Mouse (Mus musculus): Measurements from ENCODE around the gene Nek11. TPM values are rescaled to one million over a fixed set of nuclear protein-coding genes. Genes with fewer than 3 reads are reported as not detected.
"Not testable (repeated sequence)": the region's sequence is repeated elsewhere in the genome, so short reads cannot be mapped to it uniquely, and the experiment has no call there.

Gene Nek11
- total RNA-seq, 1 experiment from 2014 or later = not detected

DNA sequence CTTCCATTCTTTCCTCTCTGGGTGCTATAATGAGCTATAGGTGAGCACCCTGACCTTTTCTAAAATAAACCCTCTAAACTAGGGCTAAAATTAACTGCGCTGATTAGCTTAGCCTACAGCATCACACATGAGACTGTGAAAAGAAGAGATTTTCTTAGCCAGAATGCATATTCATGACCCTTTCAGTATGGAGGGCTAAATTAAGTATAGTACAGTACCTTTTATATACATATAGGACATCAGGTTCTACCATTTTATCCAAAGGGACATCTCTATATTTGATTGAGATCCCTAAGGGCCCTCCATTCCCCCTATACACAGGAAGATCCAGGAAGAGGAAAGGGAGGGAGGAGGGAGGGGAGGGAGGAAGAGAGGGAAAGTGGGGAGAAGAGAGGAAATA is 141.2 kb downstream of the Nek11 start:
- no peak for ATAC-seq (replicated peaks in 1 of 2; ENCODE audit: insufficient read depth in 1 of 2, low FRiP score in 2 of 2, low TSS enrichment in 1 of 2, low read depth in 1 of 2, poor library complexity in 2 of 2, severe bottlenecking in 2 of 2)

DNA sequence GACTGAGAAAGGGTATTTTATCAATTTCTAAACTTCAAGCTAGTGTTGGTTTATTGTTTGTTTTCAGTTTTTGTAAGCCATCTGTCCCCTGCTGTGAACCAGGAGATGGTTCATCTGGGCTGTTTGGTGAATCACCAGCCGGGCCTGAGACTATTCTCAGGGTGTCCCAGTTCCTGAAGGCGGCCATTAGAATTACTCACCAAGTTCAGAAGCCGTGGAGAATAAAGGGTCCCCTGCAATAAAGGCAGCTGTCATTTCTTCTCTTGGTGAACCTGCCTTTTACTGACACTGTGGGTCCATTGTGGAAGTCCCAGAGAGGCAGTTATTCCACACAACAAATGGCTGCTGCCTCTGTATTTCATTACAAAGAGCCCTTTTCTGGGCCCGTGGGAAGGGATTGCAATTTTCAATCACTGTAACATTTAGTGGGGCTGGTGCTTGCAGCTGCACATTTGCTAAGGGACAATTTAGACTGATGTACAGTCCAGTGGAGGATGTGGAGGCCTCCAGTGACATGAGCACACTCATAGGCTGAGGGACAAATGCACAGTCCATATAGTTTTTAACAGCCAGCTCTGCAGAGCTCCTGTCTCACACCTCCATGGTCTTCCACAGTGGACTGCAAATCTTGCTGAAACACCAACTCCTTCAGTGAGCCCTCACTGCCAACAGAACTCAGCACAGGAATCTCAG is 142.8 kb downstream of the Nek11 start:
- ATAC-seq (replicated peaks in 1 of 2; ENCODE audit: insufficient read depth in 1 of 2, low FRiP score in 2 of 2, low TSS enrichment in 1 of 2, low read depth in 1 of 2, poor library complexity in 2 of 2, severe bottlenecking in 2 of 2) = no peak

DNA sequence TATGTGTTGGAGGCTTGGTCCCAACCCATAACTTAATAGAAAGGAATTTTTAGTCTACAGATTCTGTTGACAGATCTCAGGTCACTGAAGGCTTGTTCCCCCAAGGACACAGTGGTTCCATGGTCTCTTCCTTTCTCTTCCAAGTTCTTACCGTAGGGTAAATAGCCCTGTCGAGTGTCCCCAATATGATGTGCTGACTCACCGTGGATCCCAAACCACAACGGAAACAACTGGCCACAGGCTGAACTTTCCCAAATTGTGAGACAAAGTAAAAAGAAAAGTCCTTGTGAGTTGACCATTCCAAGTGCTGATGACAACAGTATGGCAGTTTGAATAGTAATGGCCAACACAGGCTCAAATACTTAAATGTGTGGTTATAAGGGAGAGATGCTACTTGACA is 144.1 kb downstream of the Nek11 start:
- ATAC-seq (replicated peaks in 1 of 2; ENCODE audit: insufficient read depth in 1 of 2, low FRiP score in 2 of 2, low TSS enrichment in 1 of 2, low read depth in 1 of 2, poor library complexity in 2 of 2, severe bottlenecking in 2 of 2) = no peak

DNA sequence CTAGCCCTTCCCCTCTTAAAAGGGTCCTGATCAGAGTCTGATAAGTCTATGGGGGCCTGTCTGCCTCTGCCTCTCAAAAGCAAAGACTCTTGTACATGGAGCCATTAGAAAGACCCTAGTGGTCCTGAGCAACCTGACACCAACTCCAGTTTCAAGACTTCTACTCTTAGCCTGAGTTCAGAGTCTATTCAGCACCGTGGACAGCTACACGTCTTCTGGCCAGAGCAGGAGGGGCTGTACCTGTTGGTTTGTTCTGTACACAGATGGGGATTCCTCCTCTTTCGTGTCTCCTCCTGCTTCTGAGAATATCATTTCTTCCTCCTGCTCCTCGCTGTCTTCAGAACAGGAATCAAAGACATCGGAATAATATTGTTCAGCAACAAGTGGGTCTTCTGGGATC is 151.3 kb downstream of the Nek11 start:
- ATAC-seq (replicated peaks in 1 of 2; ENCODE audit: insufficient read depth in 1 of 2, low FRiP score in 2 of 2, low TSS enrichment in 1 of 2, low read depth in 1 of 2, poor library complexity in 2 of 2, severe bottlenecking in 2 of 2) = no peak

DNA sequence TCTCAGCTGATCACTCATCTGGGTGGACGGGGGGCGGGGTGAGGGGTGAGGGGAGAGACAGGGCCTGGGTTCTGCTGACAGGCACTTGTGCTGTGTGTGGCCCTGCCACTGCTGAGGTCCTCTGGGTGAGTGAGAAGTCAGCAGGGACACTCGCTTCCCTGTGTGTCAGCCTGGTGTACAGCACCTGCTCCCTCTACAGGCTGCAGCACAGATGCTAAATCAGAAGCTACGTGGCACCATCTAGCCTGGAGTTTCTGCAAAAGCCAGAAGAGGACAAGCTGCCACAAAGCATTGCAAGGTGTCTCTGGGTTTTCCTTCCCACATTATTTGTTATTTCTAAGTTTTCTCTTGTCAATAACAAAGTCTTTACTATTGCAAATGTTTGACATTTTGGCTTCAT is 180.9 kb downstream of the Nek11 start:
- no peak for ATAC-seq (replicated peaks in 1 of 2; ENCODE audit: insufficient read depth in 1 of 2, low FRiP score in 2 of 2, low TSS enrichment in 1 of 2, low read depth in 1 of 2, poor library complexity in 2 of 2, severe bottlenecking in 2 of 2)

DNA sequence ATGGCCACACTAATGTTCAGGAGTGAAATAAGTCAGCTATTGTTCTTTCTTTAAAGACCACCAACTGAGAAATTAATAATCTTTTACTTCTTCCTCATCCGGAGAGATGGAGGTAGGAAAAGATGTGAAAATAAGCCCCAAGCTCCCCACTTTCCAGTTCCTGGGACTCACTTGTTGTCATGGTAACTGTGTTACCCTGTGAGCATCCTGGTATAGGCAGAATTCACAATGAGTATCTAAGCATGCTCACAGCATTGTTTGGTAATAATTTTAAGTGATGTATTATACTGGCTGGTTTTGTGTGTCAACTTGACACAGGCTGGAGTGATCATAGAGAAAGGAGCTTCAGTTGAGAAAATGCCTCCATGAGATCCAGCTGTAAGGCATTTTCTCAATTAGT is 195.0 kb downstream of the Nek11 start:
- ATAC-seq (replicated peaks in 1 of 2; ENCODE audit: insufficient read depth in 1 of 2, low FRiP score in 2 of 2, low TSS enrichment in 1 of 2, low read depth in 1 of 2, poor library complexity in 2 of 2, severe bottlenecking in 2 of 2) = no peak

DNA sequence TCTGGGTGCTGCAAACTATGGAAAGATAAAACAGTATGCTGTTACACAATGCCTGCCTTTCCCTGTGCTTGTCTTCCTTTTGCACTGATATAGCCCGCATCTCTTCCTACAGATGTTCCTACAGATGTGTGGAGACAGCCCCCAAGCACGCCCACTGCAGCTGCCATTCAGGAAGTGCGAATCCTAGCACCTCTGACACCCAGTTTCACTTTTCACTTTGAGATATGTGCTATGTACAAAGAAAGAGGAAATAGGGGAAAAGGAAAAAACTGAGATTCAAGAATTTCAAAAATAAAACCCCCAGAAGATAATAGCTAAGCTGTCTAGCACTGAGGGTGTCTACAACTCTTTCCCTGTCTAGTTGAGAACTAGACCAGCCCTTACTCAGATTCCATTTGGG is 208.6 kb downstream of the Nek11 start:
- no peak for ATAC-seq (replicated peaks in 1 of 2; ENCODE audit: insufficient read depth in 1 of 2, low FRiP score in 2 of 2, low TSS enrichment in 1 of 2, low read depth in 1 of 2, poor library complexity in 2 of 2, severe bottlenecking in 2 of 2)

DNA sequence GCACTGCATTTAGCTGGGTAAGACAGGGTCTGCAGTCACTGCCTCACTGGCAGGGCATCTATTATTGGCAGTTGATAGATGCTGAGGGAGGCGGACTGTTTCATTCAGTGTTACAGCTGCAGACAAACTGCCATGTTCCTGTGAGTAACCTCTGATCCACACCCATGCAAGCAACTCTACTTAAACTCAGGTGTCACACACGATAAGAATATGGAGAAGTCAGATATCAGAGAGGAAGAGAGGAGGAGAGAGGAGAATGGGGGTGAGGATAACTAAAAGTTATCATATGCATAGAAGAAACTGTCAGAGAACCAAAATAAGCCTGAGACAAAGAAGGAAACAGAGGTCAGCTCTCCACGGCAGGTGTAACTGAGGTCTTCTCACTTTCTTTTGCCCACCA is 212.9 kb downstream of the Nek11 start:
- ATAC-seq (replicated peaks in 1 of 2; ENCODE audit: insufficient read depth in 1 of 2, low FRiP score in 2 of 2, low TSS enrichment in 1 of 2, low read depth in 1 of 2, poor library complexity in 2 of 2, severe bottlenecking in 2 of 2) = no peak

DNA sequence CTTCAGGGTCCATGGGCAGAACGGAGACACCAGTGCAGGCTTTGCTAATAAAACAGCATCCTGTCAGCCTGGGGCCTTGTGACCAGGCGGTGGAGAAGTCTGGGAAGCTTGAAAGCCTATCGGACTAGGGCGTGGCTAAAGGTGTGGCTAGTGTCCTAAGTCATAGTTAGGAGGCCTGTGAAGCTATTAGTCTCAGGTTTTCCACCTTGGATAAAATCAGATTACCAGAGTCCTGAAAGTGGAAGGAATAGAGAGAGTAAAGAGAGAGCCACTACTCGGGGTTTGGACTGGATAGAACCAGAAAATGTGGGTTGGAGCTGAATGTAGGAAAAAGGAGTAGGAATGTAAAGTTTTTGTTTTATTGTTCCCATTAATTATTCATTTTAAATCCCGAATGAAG is 250.3 kb downstream of the Nek11 start, which contains the start of gene 1700080E11Rik:
Gene 1700080E11Rik (minus strand): TSS at position 101 of the 400 bp plus-strand sequence.
- ATAC-seq (replicated peaks in 1 of 2; ENCODE audit: insufficient read depth in 1 of 2, low FRiP score in 2 of 2, low TSS enrichment in 1 of 2, low read depth in 1 of 2, poor library complexity in 2 of 2, severe bottlenecking in 2 of 2) = no peak

DNA sequence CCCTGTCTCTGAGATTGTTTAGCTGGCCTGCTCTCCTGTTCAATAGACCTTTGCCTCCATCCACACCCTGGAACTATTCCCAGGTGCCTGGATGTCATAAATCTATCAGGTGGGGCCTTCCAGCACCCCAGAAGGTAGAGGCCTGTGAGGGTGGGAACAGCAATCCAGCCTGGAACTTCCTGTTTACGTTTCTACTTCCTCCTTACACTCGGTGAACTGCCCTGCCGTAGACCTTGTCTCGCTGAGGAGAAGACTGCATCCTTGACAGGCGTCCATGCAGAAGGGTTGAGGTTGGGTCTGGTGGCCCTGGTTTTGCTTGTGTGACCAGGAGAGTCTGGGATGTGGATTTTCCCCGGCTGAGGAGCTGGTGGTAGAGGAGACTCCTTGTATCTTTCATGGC is 256.1 kb downstream of the Nek11 start:
- ATAC-seq (replicated peaks in 1 of 2; ENCODE audit: insufficient read depth in 1 of 2, low FRiP score in 2 of 2, low TSS enrichment in 1 of 2, low read depth in 1 of 2, poor library complexity in 2 of 2, severe bottlenecking in 2 of 2) = no peak

DNA sequence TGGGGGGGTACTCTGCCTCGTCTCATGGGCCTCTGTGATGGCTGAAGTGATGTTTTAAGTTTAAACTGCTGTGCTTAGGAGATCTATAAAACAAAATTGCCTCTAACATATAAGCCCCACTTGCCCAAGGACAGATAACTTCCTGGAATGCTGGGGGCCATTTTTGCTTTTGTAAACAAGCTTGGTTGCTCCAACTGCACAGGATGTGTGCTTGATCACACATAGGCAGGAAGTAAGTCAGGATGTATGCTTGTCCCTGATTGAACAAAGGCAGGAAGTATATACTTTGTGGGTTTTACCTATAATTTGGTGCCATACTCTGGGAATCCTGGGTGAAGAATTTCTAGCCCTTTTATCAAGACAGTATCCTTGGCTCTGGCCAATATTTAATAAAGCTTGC is 258.9 kb downstream of the Nek11 start:
- ATAC-seq (replicated peaks in 1 of 2; ENCODE audit: insufficient read depth in 1 of 2, low FRiP score in 2 of 2, low TSS enrichment in 1 of 2, low read depth in 1 of 2, poor library complexity in 2 of 2, severe bottlenecking in 2 of 2) = no peak

DNA sequence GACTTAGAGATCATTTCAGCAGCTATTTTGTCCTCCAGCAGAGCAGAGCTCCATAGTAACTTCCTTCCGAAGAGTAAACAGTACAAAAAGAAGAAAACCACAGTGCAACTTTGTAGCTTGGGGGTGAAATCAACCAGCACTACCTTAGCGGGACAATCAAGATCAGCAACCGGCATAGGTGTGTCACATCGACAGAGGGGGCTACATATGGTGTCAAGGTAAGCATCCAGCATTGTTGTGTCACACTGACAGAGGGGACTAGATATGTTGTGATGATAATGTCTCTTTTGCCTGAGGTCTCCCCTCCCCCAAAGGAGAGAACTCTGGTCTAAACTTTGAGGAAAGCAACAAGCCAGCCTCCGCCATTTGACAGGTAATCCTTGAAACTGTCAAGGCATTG is 260.8 kb downstream of the Nek11 start:
- ATAC-seq (replicated peaks in 1 of 2; ENCODE audit: insufficient read depth in 1 of 2, low FRiP score in 2 of 2, low TSS enrichment in 1 of 2, low read depth in 1 of 2, poor library complexity in 2 of 2, severe bottlenecking in 2 of 2) = no peak

DNA sequence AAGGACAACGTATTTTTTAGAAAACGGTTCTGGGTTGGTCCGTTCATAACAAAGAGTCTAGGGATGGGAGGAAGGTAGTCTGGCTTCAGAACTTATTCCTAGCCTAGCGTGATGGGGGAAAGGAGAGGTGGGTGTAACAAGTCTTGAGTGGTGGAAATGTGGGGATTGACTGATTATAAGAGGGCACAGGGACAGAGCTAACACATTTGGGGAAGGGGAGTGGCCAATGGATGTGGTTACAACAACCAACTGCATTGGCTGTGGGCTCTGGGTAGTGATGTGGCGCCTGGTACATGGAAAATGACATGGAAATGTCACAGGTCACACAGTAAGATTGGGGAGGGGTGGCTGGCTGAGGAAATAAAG is 263.3 kb downstream of the Nek11 start:
- peak; percentile 37 to 50 for ATAC-seq (replicated peaks in 1 of 2; ENCODE audit: insufficient read depth in 1 of 2, low FRiP score in 2 of 2, low TSS enrichment in 1 of 2, low read depth in 1 of 2, poor library complexity in 2 of 2, severe bottlenecking in 2 of 2)

DNA sequence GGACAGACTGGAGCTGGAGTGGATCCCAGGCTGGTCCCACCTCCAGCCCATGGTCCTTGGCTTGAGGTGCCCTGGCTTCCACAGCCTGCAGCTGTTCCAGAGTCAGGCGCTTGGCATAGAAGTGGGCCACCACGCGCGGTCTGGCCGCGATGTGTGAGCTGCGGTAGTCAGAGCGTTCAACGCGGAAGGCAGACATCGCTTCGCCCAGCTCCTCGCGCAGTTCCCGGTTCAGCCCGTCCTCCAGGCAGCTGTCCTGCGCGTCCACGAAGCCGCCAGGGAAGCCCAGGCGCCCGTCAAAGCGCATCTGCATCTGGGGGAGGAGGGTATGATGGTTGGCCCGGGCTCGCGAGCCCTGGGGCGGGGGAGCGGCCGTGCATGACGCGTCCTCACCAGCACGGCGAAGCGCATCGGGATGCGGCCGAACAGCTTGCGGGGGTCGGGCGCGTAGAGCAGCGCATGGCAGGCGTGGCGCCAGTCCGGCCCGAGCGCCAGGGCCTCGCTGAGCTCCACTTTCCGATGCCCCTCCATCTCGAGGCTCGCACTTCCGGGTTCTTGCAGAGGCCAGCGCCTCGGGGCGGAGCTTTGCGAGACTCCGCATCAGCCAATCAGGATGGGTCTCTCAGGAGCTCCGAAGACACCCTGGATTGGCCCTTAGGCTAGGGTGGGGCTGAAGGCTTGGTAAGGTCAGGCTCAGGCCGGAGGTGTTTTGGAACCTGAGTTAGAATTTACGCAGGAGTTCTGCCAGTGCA is 263.9 kb downstream of the Nek11 start, which contains the start of gene Nudt16:
Gene Nudt16 (minus strand): TSS at position 572 of the 749 bp plus-strand sequence.
- ATAC-seq (replicated peaks in 1 of 2; ENCODE audit: insufficient read depth in 1 of 2, low FRiP score in 2 of 2, low TSS enrichment in 1 of 2, low read depth in 1 of 2, poor library complexity in 2 of 2, severe bottlenecking in 2 of 2) = peak; percentile 95 to 96

DNA sequence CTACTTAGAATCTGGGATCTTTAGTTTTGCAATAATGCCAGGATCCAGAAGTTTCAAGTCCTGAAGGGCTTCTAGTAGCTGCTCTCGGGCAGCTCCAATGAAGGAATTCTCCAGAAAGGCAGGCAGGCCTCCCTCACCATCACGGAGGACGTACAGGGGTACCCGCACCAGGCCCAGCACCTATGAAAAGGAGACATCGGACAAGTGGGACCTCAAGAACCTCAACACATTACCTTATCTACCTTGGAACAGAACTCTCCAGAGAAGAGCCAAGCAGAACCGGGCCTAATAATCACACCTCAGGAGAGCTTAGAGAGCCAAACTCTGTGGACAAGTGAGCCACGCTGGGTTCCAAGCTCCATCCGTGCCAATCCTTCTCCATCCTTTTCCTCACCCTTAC is 265.0 kb downstream of the Nek11 start:
- no peak for ATAC-seq (replicated peaks in 1 of 2; ENCODE audit: insufficient read depth in 1 of 2, low FRiP score in 2 of 2, low TSS enrichment in 1 of 2, low read depth in 1 of 2, poor library complexity in 2 of 2, severe bottlenecking in 2 of 2)

DNA sequence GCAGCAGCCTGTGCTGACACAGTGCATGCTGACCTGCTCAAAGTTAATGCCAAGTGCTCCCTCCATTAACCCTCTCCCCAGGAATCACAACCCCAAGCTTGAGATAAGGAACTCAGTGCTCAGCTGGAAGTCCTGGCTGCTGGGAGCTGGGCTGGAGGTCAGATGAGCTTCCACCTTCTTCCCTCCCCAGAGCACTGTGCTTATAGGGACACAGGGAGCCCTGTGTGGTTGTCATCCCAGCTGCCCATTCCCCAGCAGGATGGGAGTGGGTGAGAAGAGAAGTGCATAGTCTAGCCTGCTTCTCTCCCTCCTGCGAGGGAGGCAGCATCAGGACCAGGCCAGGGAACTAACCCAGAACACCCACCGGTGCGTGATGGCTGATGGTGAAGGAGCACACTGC is 270.1 kb downstream of the Nek11 start:
- not testable (repeated sequence) for ATAC-seq (replicated peaks in 1 of 2; ENCODE audit: insufficient read depth in 1 of 2, low FRiP score in 2 of 2, low TSS enrichment in 1 of 2, low read depth in 1 of 2, poor library complexity in 2 of 2, severe bottlenecking in 2 of 2)
